Mouse (Mus musculus) neural tube, embryonic 14.5 days (tissue): ENCODE results near the gene Ncoa5. TPM values are rescaled to one million over a fixed set of nuclear protein-coding genes. Genes with fewer than 3 reads are reported as not detected.

Experiments
- ATAC-seq: fragments of 200-750 bp; cut with Nextera tagmentation; 2 replicates; pipeline ENCODE4 v1.8.0; 2017; ENCODE audit warnings: low read depth, mild to moderate bottlenecking, moderate TSS enrichment, moderate library complexity
- H3K27ac ChIP-seq: fragments of 300-500 bp; sonication (generic); 2 replicates; pipeline ENCODE4 v1.5.1; 2014; ENCODE audit warnings: low read depth, mild to moderate bottlenecking, control low read depth, low read length, moderate library complexity, mixed read lengths
- H3K27me3 ChIP-seq: fragments of 300-500 bp; sonication (generic); 2 replicates; pipeline ENCODE4 v1.6.1; 2014; ENCODE audit warnings: low read length; ENCODE audit not compliant: control insufficient read depth, insufficient read depth
- H3K36me3 ChIP-seq: fragments of 300-500 bp; sonication (generic); 2 replicates; pipeline ENCODE4 v1.6.1; 2014; ENCODE audit warnings: low read length, mixed read lengths; ENCODE audit not compliant: control insufficient read depth, insufficient read depth
- H3K4me1 ChIP-seq: fragments of 300-500 bp; sonication (generic); 2 replicates; pipeline ENCODE4 v1.6.1; 2014; ENCODE audit warnings: low read length; ENCODE audit not compliant: control insufficient read depth, insufficient read depth
- H3K4me2 ChIP-seq: fragments of 300-500 bp; sonication (generic); 2 replicates; pipeline ENCODE4 v1.6.1; 2014; ENCODE audit warnings: mild to moderate bottlenecking, low read depth, low read length, control low read depth
- H3K4me3 ChIP-seq: fragments of 300-500 bp; sonication (generic); 2 replicates; pipeline ENCODE4 v1.5.1; 2014; ENCODE audit warnings: low read depth, low read length, control low read depth, mixed read lengths
- H3K9ac ChIP-seq: fragments of 300-500 bp; sonication (generic); replicated peaks from 2 replicates; pipeline ENCODE4 v1.6.1; 2014; ENCODE audit warnings: low read depth, mild to moderate bottlenecking, control low read depth, low read length, mixed read lengths
- H3K9me3 ChIP-seq: fragments of 300-500 bp; sonication (generic); 2 replicates; pipeline ENCODE4 v1.6.1; 2016; ENCODE audit warnings: low read length; ENCODE audit not compliant: control insufficient read depth
- WGBS: fragments of 180-500 bp; shearing (Covaris S2); extraction: QIAGEN DNeasy Blood & Tissue Kit; methylation state at CpG from one replicate; pipeline ENCODE4 v1.1.7; 2014; 5-methylcytosine and 5-hydroxymethylcytosine counted together
- polyA plus RNA-seq: library from polyadenylated mRNA; unstranded; fragments of >200 nt; fragmentation: Nextera tagmentation; extraction: Ambion mirVana; gene quantifications from 2 replicates; pipeline ENCODE4 v1.2.1, GENCODE M21; 2014

Gene Ncoa5
- 79.5 and 98.9 TPM in 2 replicates for polyA plus RNA-seq

DNA sequence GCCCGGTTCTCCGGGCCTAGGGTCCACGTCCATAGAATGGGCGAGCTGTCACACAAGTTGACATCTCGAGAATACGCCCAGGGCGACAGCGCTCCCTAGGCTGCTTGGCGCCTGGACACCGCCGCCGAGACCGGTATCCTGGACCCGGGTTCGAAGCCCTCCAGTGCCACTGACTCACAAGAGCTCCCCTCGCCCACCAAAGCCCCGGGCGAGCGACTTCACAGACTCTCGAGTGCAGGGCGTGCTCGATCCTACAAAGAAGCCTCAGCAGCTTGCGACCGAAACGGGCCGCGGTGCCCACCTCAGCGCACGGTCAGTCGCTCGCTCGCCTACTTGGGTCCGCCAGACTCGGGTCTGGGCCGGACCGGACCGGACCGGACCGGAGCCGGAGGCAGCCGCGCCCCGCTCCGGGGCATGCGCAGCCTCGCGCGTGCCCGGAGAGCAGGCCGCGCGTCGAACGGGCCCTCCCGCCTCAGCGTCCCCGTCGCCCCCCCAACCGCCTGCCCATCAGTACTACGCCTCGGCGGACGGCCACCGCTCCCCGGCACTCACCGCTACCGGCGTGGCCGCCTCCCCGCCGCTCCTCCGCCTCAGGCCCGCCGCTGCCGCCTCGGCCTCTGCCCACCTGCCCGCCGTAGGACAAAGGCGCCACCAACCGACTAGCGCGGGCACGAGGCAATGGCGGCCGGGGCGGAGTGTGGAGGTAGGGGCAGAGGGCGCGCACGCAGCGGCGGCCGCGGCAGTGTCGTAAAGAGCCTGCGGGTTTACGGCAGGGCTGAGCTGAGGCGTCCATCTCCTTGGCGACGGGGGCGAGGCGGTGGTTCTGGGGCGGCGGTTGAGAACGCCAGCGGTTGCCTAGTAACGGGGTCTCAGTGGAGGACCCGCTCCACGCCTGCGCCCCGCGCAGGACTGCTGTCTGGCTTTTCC lies at the start of gene Ncoa5:
Ncoa5 (minus strand) TSS at position 737 of the 927 bp plus-strand sequence.
- peak within 1 kb of the TSS; percentile 87 for H3K4me2 ChIP-seq
- no peaks in the 10 kb centered on the region; the same call in 1 of the 2 replicates for H3K27me3 ChIP-seq
- H3K4me1 ChIP-seq = peaks cover 27% of the 10 kb centered on the region
- peak within 1 kb of the TSS; percentile 92 for H3K27ac ChIP-seq
- no peaks in the 10 kb centered on the region for H3K36me3 ChIP-seq
- ATAC-seq = peak; percentile 97
- peak within 1 kb of the TSS; percentile 97 for H3K9ac ChIP-seq
- no peaks in the 10 kb centered on the region for H3K9me3 ChIP-seq
- H3K4me3 ChIP-seq = peak within 1 kb of the TSS; percentile 98
- WGBS = 0% methylated on average over 100 of the region's 111 CpGs

DNA sequence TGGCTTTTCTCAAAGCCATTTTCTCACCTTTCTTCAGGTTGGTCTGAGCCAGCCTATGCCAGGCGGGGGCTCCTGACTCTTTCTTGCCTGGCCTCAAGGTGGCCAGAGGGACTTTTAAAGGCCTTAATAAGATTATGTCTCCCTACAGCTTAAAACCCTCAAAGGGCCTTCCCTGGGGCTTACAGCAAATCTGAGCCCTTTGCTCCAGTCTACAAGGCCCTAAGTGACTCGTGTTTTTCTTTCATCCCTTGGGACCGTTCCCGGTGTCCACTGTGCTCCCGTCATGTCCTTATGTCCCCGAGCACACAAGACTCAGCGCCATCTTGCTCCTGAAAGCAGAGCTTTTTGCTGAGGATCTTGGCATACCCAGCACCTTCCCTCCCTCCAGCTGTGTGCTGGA lies 46.6 kb upstream of the Ncoa5 start:
- 46% methylated on average over 7 of the region's 7 CpGs for WGBS
- no peak overlapping the region for H3K4me3 ChIP-seq
- H3K36me3 ChIP-seq = no peaks in the 10 kb centered on the region
- no peak overlapping the region for H3K27ac ChIP-seq
- peaks cover 7% of the 10 kb centered on the region; the same call in 1 of the 2 replicates for H3K27me3 ChIP-seq
- H3K9ac ChIP-seq = no peak overlapping the region
- no peak for ATAC-seq
- H3K4me1 ChIP-seq = peaks cover 25% of the 10 kb centered on the region
- no peak overlapping the region for H3K4me2 ChIP-seq
- H3K9me3 ChIP-seq = no peaks in the 10 kb centered on the region

DNA sequence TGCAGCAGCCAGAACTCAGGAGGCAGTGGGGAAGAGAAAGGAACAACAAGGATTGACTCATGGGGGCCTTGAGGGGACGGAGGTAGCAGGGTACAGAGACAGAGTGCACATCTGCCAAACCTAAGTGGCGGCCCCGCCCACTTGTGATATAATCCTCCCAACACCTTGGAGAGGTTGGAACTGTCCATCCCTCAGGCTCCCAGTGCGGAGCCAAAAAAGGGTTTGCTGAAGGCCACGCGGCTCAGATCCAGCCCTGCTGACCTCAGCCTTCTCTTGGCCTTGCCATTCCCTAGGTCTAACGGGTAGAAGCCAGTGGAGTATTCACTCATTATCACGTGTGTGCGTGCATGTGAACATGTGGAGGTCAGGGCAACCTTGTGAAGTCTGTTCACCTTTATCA lies 46.0 kb upstream of the Ncoa5 start:
- peaks cover 30% of the 10 kb centered on the region for H3K4me1 ChIP-seq
- no peak overlapping the region for H3K4me2 ChIP-seq
- ATAC-seq = no peak
- no peak overlapping the region for H3K4me3 ChIP-seq
- peaks cover 9% of the 10 kb centered on the region; the same call in 1 of the 2 replicates for H3K27me3 ChIP-seq
- WGBS = 28% methylated on average over 9 of the region's 9 CpGs
- H3K36me3 ChIP-seq = no peaks in the 10 kb centered on the region
- no peak overlapping the region for H3K9ac ChIP-seq
- no peak overlapping the region for H3K27ac ChIP-seq
- no peaks in the 10 kb centered on the region for H3K9me3 ChIP-seq

DNA sequence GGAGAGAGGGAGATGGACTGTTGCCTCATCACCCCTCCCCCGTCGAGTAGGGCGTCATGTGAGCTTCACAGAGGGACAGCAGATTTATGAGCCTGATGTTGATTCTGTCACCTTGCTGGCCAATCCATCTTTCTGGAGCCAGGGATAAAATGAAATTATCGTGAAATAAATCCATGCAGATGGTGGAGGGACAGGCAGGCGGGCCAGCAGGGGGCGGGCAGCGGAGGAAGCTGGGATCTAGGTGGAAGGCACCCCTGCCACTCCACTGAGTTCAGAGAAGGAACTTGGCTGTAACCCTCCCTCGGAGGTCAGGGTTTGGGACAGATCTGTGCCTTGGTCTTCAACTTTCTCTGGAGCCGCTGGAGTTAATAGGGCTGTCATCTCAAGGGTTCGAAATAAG lies 43.9 kb upstream of the Ncoa5 start:
- H3K27me3 ChIP-seq = peaks cover 15% of the 10 kb centered on the region
- no peak overlapping the region for H3K4me2 ChIP-seq
- ATAC-seq = no peak
- WGBS = 21% methylated on average over 10 of the region's 10 CpGs
- no peaks in the 10 kb centered on the region for H3K36me3 ChIP-seq
- peaks cover 30% of the 10 kb centered on the region for H3K4me1 ChIP-seq
- no peak overlapping the region for H3K27ac ChIP-seq
- H3K9ac ChIP-seq = no peak overlapping the region
- no peak overlapping the region for H3K4me3 ChIP-seq
- H3K9me3 ChIP-seq = no peaks in the 10 kb centered on the region

DNA sequence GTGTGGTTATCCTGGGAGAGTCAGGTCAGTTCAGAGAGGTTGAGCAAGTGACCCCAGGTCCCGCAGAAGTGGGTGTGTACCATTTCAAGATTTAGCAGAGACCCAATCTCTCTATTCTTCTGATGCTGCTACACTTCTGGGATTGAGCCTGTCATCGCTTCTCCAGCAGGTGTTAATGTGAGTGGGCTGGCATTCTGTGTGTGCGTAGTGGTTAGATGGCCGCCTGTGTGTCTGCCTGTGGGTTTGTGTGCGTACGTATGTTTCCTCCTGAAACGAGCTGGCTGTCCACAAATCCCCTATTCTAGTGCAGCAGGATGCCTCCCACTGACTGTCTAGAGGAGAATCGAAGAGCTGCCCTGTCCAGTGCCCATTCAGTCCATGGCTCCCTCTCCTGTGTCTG lies 43.4 kb upstream of the Ncoa5 start:
- 68% methylated on average over 8 of the region's 8 CpGs for WGBS
- Histone ChIP-seq H3K4me2 (no peak overlapping the region), H3K9ac (no peak overlapping the region), H3K36me3 (no peaks in the 10 kb centered on the region), H3K4me3 (no peak overlapping the region), H3K4me1 (peaks cover 33% of the 10 kb centered on the region), H3K27me3 (peaks cover 16% of the 10 kb centered on the region), H3K9me3 (no peaks in the 10 kb centered on the region), H3K27ac (no peak overlapping the region)
- ATAC-seq = no peak

DNA sequence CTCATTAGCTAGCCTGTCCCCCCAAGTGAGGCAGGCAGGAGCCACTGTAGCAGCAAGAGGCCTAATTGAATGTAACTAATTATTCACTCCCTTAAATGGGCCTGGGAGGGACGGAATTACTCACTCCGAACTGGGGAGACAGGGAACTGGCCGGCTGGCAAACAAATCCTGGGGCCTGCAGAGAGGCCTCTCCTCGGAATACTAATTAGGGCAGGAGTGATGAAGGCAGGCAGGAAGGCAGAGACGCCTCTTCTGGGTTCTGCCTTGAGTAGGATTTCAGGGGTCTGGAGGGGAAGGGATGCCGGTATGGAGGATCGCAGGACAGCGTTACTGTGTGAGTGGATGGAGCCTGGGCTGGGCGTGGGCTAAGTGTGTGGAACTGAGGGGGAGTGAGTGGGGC lies 42.4 kb upstream of the Ncoa5 start:
- 4% methylated on average over 9 of the region's 9 CpGs for WGBS
- Histone ChIP-seq H3K27me3 (peaks cover 18% of the 10 kb centered on the region), H3K9me3 (no peaks in the 10 kb centered on the region), H3K9ac (no peak overlapping the region), H3K27ac (peak overlapping the region; percentile 48; the same call in 1 of the 2 replicates), H3K36me3 (no peaks in the 10 kb centered on the region), H3K4me2 (no peak overlapping the region), H3K4me1 (peaks cover 33% of the 10 kb centered on the region), H3K4me3 (no peak overlapping the region)
- peak; percentile 53 for ATAC-seq

DNA sequence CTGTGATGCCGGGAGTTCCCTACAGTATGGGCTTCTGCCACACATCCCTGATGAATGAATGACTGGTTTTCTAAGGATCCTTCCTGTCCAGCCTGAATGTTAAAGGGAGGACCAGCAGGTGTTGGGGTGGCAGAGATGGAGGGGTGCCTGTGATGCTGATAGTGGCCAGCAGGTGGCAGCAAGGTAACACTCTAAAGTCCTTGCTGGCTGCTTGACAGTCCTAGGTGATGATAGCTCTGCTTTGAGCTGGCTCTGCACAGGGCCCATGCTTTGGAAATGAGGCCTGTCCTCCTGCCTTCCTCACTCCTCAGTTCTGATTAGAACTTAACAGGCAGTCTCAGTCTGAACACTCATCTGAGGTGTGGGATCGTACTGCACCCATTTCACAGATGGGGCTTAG lies 40.3 kb upstream of the Ncoa5 start:
- Histone ChIP-seq H3K4me3 (no peak overlapping the region), H3K9me3 (no peaks in the 10 kb centered on the region), H3K4me1 (peaks cover 36% of the 10 kb centered on the region), H3K27ac (no peak overlapping the region), H3K36me3 (no peaks in the 10 kb centered on the region), H3K4me2 (no peak overlapping the region), H3K9ac (no peak overlapping the region), H3K27me3 (peaks cover 18% of the 10 kb centered on the region)
- 40% methylated on average over 2 of the region's 2 CpGs for WGBS
- ATAC-seq = peak; percentile 60; the same call in 1 of the 2 replicates

DNA sequence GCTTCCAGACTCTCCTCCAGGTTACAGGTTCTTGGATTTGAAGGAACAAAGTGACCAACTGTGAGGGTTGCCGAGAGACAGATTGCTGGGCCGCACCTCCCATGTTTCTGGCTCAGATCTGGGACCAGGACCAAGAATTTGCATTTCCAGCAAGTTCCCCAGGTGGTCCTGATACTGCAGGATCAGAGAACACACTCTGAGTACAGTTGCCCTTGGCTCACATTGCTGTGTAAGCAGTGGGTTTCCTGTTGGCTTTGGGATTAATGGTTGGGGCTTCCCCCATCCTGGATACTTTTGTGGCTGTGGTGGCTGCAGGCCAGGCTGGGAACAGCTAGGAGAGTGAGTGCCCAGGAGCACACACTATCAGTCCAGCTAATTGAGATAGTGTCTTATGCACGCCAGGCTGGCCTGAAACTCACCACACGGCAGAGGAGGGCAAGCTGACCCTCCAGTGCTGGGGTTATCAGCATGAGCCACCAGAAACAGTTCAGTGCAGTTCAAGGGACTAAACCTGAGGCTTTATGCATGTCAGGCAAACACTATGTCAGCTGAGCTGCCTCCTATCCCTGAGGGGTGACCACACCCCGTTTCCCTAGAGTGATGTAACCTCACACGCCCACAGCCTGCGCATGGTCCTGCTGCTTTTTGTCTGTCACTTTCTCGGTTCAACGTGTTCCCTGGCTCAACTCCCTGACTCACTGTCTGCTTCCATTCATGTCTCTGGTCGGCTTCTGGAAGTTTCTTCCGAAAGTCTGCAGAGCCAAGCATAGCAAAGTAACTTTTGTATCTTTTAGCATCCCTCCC lies 39.6 kb upstream of the Ncoa5 start:
- no peak overlapping the region for H3K4me3 ChIP-seq
- WGBS = 52% methylated on average over 11 of the region's 11 CpGs
- no peak overlapping the region for H3K4me2 ChIP-seq
- no peak overlapping the region for H3K9ac ChIP-seq
- no peak for ATAC-seq
- H3K27ac ChIP-seq = no peak overlapping the region
- peaks cover 37% of the 10 kb centered on the region for H3K4me1 ChIP-seq
- no peaks in the 10 kb centered on the region for H3K36me3 ChIP-seq
- no peaks in the 10 kb centered on the region for H3K9me3 ChIP-seq
- peaks cover 15% of the 10 kb centered on the region for H3K27me3 ChIP-seq

DNA sequence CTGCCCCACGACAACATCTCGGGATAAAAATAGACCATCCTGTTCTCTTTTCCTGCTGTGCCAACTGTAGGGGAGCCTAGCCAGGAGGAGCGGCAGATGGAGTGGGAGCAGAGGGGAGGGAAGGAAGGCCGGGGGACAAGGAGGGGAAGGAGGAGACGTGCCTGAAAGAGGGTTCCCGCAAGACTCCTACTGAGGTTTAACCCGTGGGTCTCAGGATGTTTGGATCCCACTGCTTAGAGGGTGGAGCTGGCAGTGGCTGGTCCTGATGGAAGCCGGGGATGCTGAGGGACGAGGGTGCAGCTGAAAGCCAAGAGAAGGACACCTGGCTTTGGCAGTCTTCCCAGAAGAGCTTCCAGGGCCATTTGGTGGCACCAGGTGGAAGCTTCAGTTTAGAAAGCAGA lies 38.7 kb upstream of the Ncoa5 start:
- Histone ChIP-seq H3K4me1 (peaks cover 31% of the 10 kb centered on the region), H3K9ac (no peak overlapping the region), H3K27me3 (peaks cover 14% of the 10 kb centered on the region), H3K27ac (no peak overlapping the region), H3K9me3 (no peaks in the 10 kb centered on the region), H3K36me3 (no peaks in the 10 kb centered on the region), H3K4me2 (no peak overlapping the region), H3K4me3 (no peak overlapping the region)
- WGBS = 21% methylated on average over 9 of the region's 9 CpGs
- no peak for ATAC-seq
